Mouse (Mus musculus) heart, adult 2 months (tissue): ENCODE data around the gene Igf2bp3.

ENCODE experiments used
- CTCF ChIP-seq: fragments of 200-600 bp; IDR thresholded peaks from 2 replicates; pipeline ENCODE4 v1.8.1; 2022; ENCODE audit warnings: antibody characterized with exemption, mild to moderate bottlenecking, moderate library complexity
- POLR2A ChIP-seq: fragments of 200-500 bp; IDR thresholded peaks from 2 replicates; pipeline ENCODE4 v1.6.1; 2011; ENCODE audit warnings: mild to moderate bottlenecking, low read depth, low read length, control low read depth; ENCODE audit not compliant: insufficient read depth

DNA sequence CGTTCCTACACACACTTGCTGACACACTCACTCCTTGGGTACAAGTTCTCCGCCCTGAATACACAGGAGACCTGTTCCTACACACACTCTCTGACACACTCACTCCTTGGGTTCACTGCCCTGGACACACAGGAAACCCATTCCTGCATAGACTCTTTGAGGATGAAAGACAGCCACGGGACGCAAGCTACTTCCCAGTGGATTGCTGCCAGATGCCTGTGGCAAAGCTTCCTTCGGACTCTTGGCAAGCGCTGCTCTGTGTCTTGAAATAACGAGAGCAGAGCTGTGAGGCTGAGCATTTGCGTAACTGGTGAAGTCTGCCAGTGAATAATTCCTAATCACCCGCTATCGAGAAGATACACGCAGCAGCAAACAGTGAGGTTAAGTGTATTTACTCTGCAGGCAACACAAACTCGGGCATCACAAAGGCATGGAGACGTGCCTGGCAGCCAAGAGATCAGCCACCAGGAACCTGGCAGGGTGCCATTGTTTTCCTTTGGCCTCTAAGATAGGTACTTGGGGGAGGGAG lies 117.8 kb downstream of the Igf2bp3 start:
- no peak for TF ChIP-seq CTCF
- 0 out of 2 replicates have a peak, but pooled peaks have one; percentile 10 for TF ChIP-seq POLR2A
